Mouse (Mus musculus): ENCODE results near the gene Ifrd1.

GRCm38 (mm10) chr12:40198427-40198826, 49.9 kb downstream of the Ifrd1 start:
- TF ChIP-seq MYOD1 (IDR thresholded peaks at IDR 0.05; ENCODE audit: control insufficient read depth in 1 of 3, insufficient read length in 2 of 3, low read depth in 2 of 3) (peak in 1 of 3 experiments; percentile 58), POLR2A (IDR thresholded peaks at IDR 0.05; ENCODE audit: insufficient read length, low read depth) (no peak), MAX (IDR thresholded peaks at IDR 0.05; ENCODE audit: low read depth) (no peak), E2F4 (IDR thresholded peaks at IDR 0.05; ENCODE audit: insufficient read depth) (no peak), SRF (IDR thresholded peaks at IDR 0.05; ENCODE audit: control insufficient read depth, insufficient read length, low read depth) (no peak), TCF12 (IDR thresholded peaks at IDR 0.05; ENCODE audit: insufficient read depth, poor library complexity, severe bottlenecking) (no peak), MYOG (IDR thresholded peaks at IDR 0.05; ENCODE audit: control insufficient read depth in 1 of 3, insufficient read depth in 1 of 3, insufficient read length in 2 of 3, low read depth in 2 of 3) (peak in 1 of 3 experiments; percentile 69), TCF3 (IDR thresholded peaks at IDR 0.05; ENCODE audit: insufficient read length, low read depth) (no peak), POLR2AphosphoS2 (IDR thresholded peaks at IDR 0.05; ENCODE audit: insufficient read length, low read depth) (peak; percentile 52), USF1 (IDR thresholded peaks at IDR 0.05; ENCODE audit: low read depth) (no peak), CEBPB (IDR thresholded peaks at IDR 0.05; ENCODE audit: insufficient read depth, poor library complexity, severe bottlenecking) (peak; percentile 35; the same call in 1 of the 2 replicates), REST (IDR thresholded peaks at IDR 0.05; ENCODE audit: insufficient read depth, insufficient read length) (no peak)
